Mouse (Mus musculus) ES-E14 (cell line): ENCODE measurements around the gene Serinc5.

Source experiments
- CHD2 ChIP-seq: IDR thresholded peaks from 2 replicates; pipeline ENCODE4 v1.6.1; 2014; ENCODE audit warnings: mild to moderate bottlenecking, low read depth, low read length, inconsistent platforms
- HCFC1 ChIP-seq: IDR thresholded peaks from 2 replicates; pipeline ENCODE4 v1.6.1; 2012; ENCODE audit warnings: low read length, inconsistent platforms, borderline replicate concordance; ENCODE audit not compliant: insufficient read depth
- MAFK ChIP-seq: IDR thresholded peaks from 2 replicates; pipeline ENCODE4 v1.6.1; 2014; ENCODE audit warnings: mild to moderate bottlenecking, low read depth, low read length, inconsistent platforms; ENCODE audit not compliant: insufficient read depth
- ZC3H11A ChIP-seq: IDR thresholded peaks from 2 replicates; pipeline ENCODE4 v1.6.1; 2012; ENCODE audit warnings: low read depth, mild to moderate bottlenecking, inconsistent platforms, low read length, borderline replicate concordance
- ZNF384 ChIP-seq: IDR thresholded peaks from 2 replicates; pipeline ENCODE4 v1.6.1; 2012; ENCODE audit warnings: low read depth, low read length, inconsistent platforms

DNA sequence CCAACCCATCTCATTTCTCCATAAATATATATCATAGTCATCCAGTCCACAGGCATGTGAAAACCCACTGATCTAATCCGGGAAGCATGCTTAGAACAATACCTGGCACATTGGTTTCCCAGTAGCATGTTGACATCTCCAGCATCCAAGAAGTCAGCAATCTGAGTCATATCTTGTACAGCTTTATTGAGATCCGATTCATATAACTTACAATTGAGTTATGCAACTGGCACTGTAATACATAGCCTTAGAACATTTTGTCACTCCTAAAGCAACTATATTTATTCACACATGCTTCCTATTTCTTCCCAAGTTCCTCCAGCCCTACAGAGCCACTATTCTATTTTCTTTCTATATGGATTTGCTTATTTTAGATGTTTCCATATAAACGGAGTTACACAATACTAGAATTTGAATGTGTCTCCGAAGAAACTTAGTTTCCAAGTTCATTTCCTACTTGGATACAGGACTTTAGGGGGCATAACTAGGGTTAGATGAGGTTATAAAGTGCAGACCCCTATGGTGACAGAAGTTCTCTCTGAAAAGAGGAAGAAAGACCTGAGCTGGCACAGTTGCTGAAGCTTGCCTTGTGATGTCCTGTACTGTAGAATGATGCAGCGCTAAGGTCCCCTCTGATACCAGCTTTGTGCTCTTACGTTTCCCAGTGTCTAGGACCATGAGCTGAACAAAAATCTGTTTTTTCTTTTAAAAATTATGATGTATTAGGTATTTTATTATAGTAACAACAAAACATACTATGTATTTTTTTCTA, 57.5 kb downstream of the Serinc5 start:
- TF ChIP-seq CHD2 (no peak), ZC3H11A (no peak), ZNF384 (no peak), HCFC1 (no peak), MAFK (no peak)
